Mouse (Mus musculus) ES-E14 (cell line): Measurements from ENCODE around the gene Tkfc.

ENCODE experiments used
- CHD2 ChIP-seq: IDR thresholded peaks from 2 replicates; pipeline ENCODE4 v1.6.1; 2014; ENCODE audit warnings: mild to moderate bottlenecking, low read depth, low read length, inconsistent platforms
- HCFC1 ChIP-seq: IDR thresholded peaks from 2 replicates; pipeline ENCODE4 v1.6.1; 2012; ENCODE audit warnings: low read length, inconsistent platforms, borderline replicate concordance; ENCODE audit not compliant: insufficient read depth
- MAFK ChIP-seq: IDR thresholded peaks from 2 replicates; pipeline ENCODE4 v1.6.1; 2014; ENCODE audit warnings: mild to moderate bottlenecking, low read depth, low read length, inconsistent platforms; ENCODE audit not compliant: insufficient read depth
- ZNF384 ChIP-seq: IDR thresholded peaks from 2 replicates; pipeline ENCODE4 v1.6.1; 2012; ENCODE audit warnings: low read depth, low read length, inconsistent platforms

GRCm38 (mm10) chr19:10605901-10606622 lies 608 bp upstream of the Tkfc start:
- TF ChIP-seq CHD2, result no peak
- TF ChIP-seq HCFC1, result no peak
- no peak for TF ChIP-seq ZNF384
- no peak for TF ChIP-seq MAFK
